Mouse (Mus musculus): ENCODE results near the gene Zfp219. TPM values are rescaled to one million over a fixed set of nuclear protein-coding genes. Genes with fewer than 3 reads are reported as not detected.

The Zfp219 gene
- polyA plus RNA-seq, 1 experiment: 25.9 TPM

GRCm38 (mm10) chr14:51960316-51960715 lies 60.2 kb downstream of the Zfp219 start:
- TF ChIP-seq CTCF (IDR thresholded peaks at IDR 0.05; ENCODE audit: control insufficient read depth, insufficient read depth, low read length) (no peak), POLR2A (IDR thresholded peaks at IDR 0.05; ENCODE audit: borderline replicate concordance, control insufficient read depth, low read depth, low read length) (no peak)
- Histone ChIP-seq H3K4me3 (replicated peaks; ENCODE audit: control insufficient read depth, low read depth, low read length) (no peak overlapping the region), H3K27ac (ENCODE audit: control insufficient read depth, insufficient read depth, low read depth, low read length, poor library complexity) (no peak overlapping the region), H3K4me1 (ENCODE audit: control insufficient read depth, insufficient read depth, low read length) (no peaks in the 10 kb centered on the region)
- WGBS: 75% methylated on average over 2 of the region's 2 CpGs

Other genes starting within 250 kb of the Zfp219 start
- gene Ang4, start 247.1 kb downstream of the Zfp219 start, polyA plus RNA-seq (2011; ENCODE audit: insufficient read depth, insufficient read length, low replicate concordance, missing spikeins): not detected in 2 replicates
- gene AY358078, start 220.7 kb downstream of the Zfp219 start, polyA plus RNA-seq (2011; ENCODE audit: insufficient read depth, insufficient read length, low replicate concordance, missing spikeins): not detected in 2 replicates
- gene Ear6, start 167.0 kb downstream of the Zfp219 start, polyA plus RNA-seq (2011; ENCODE audit: insufficient read depth, insufficient read length, low replicate concordance, missing spikeins): 10.0 TPM in 1 of 2 replicates, not detected in the other
- gene Mettl17, start 135.9 kb downstream of the Zfp219 start, polyA plus RNA-seq (2011; ENCODE audit: insufficient read depth, insufficient read length, low replicate concordance, missing spikeins): 20.8 and 25.1 TPM in 2 replicates
- gene Slc39a2, start 127.8 kb downstream of the Zfp219 start, polyA plus RNA-seq (2011; ENCODE audit: insufficient read depth, insufficient read length, low replicate concordance, missing spikeins): 3.6 and 7.2 TPM in 2 replicates
- gene Ndrg2, start 106.6 kb downstream of the Zfp219 start, polyA plus RNA-seq (2011; ENCODE audit: insufficient read depth, insufficient read length, low replicate concordance, missing spikeins): 13.5 and 24.9 TPM in 2 replicates
- gene Tppp2, start 102.3 kb downstream of the Zfp219 start, polyA plus RNA-seq (2011; ENCODE audit: insufficient read depth, insufficient read length, low replicate concordance, missing spikeins): not detected in 2 replicates
- not detected in 2 replicates for gene Rnase13, start 98.0 kb downstream of the Zfp219 start, polyA plus RNA-seq (2011; ENCODE audit: insufficient read depth, insufficient read length, low replicate concordance, missing spikeins)
- gene Arhgef40, start 36.0 kb downstream of the Zfp219 start, polyA plus RNA-seq (2011; ENCODE audit: insufficient read depth, insufficient read length, low replicate concordance, missing spikeins): 21.3 and 23.7 TPM in 2 replicates
- not detected in 2 replicates for gene Tmem253, start 5.1 kb downstream of the Zfp219 start, polyA plus RNA-seq (2011; ENCODE audit: insufficient read depth, insufficient read length, low replicate concordance, missing spikeins)
- gene Olfr221, start 21.7 kb upstream of the Zfp219 start, polyA plus RNA-seq (2011; ENCODE audit: insufficient read depth, insufficient read length, low replicate concordance, missing spikeins): not detected in 2 replicates
- gene Hnrnpc, start 83.3 kb upstream of the Zfp219 start, polyA plus RNA-seq (2011; ENCODE audit: insufficient read depth, insufficient read length, low replicate concordance, missing spikeins): 226 and 328 TPM in 2 replicates
- gene Rpgrip1, start 90.0 kb upstream of the Zfp219 start, polyA plus RNA-seq (2011; ENCODE audit: insufficient read depth, insufficient read length, low replicate concordance, missing spikeins): 337 and 668 TPM in 2 replicates
- gene Supt16, start 176.7 kb upstream of the Zfp219 start, polyA plus RNA-seq (2011; ENCODE audit: insufficient read depth, insufficient read length, low replicate concordance, missing spikeins): 105 and 117 TPM in 2 replicates
- 38.2 and 71.8 TPM in 2 replicates for gene Chd8, start 237.0 kb upstream of the Zfp219 start, polyA plus RNA-seq (2011; ENCODE audit: insufficient read depth, insufficient read length, low replicate concordance, missing spikeins)

Measured in bone marrow, adult 2 months (tissue).